ENCODE assay signal across 8 mouse cellular contexts in the genomic region with DNA sequence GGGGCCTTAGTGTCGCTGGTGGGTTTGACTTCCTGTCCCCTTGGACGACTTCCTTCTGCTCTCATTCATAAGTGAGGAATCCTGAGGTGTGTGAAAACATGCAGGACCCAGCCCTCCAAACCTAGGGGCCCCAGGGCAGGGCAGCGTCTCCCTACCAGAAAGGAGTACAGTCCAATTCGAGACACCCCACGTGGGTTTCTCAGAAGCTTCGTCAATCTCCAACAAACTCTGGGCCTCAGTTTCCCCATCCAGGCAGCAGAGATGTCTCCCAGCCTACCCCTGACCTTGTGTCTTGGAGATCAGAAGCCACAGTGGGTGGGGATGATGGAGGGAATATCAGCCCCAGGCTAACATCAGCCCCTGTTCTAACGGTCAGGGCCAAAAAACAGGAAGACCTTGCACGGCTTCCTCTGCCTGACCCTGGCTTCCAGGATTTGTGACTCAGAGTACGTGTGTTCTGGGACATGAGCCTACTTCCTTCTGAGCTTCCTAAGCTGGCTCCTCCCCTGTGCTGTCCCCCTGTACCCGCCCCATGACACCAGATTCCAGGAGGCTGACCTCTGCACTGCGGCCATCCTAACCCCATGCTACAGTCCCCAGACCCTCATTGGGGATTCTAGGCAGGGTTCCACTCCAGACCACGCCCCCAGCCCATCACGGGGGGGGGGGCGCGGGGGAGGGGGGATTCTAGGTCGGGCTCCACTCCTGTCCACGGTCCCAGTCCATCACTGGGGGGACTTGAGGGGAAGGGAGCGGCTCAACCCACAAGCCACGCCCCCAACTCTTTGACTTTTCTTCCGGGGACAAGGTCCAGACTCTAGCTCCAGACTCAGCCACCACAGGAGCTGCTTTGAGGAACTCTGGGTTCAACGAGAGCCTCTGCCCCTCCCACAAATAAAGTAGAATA. TPM values are rescaled to one million over a fixed set of nuclear protein-coding genes. Genes with fewer than 3 reads are reported as not detected.
DNase-seq lines count a peak whose midpoint lies in the region; ATAC-seq lines count a peak whose summit lies in the region.

No protein-coding gene starts in this region.

- WGBS in forebrain, embryonic 14.5 days, result 26% methylated on average over 17 of the region's 21 CpGs
- 24% methylated on average over 18 of the region's 21 CpGs for WGBS in hindbrain, embryonic 13.5 days
- WGBS in limb, embryonic 15.5 days, result 18% methylated on average over 19 of the region's 21 CpGs
- WGBS in midbrain, embryonic 16.5 days, result 17% methylated on average over 20 of the region's 21 CpGs

- no peak overlapping the region for H3K4me3 ChIP-seq in forebrain, embryonic 14.5 days (ENCODE audit: low read depth, low read length)
- H3K4me3 ChIP-seq in hindbrain, embryonic 13.5 days, result peak overlapping the region; percentile 16; the same call in 1 of the 2 replicates
- H3K4me3 ChIP-seq in limb, embryonic 15.5 days, result peak overlapping the region; percentile 30
- H3K4me3 ChIP-seq in midbrain, embryonic 16.5 days (ENCODE audit: low read depth, low read length), result no peak overlapping the region

- no peaks in the 10 kb centered on the region for H3K9me3 ChIP-seq in forebrain, embryonic 14.5 days (replicated peaks; ENCODE audit: control insufficient read depth, low read length)
- no peaks in the 10 kb centered on the region for H3K9me3 ChIP-seq in hindbrain, embryonic 13.5 days
- H3K9me3 ChIP-seq in limb, embryonic 15.5 days, result no peaks in the 10 kb centered on the region
- H3K9me3 ChIP-seq in midbrain, embryonic 16.5 days (replicated peaks; ENCODE audit: control insufficient read depth, low read length, poor library complexity, severe bottlenecking), result no peaks in the 10 kb centered on the region

- peaks cover 11% of the 10 kb centered on the region; the same call in 1 of the 2 replicates for H3K4me1 ChIP-seq in forebrain, embryonic 14.5 days (ENCODE audit: control insufficient read depth, insufficient read depth, low read length)
- peaks cover 51% of the 10 kb centered on the region for H3K4me1 ChIP-seq in hindbrain, embryonic 13.5 days (replicated peaks)
- peaks cover 24% of the 10 kb centered on the region for H3K4me1 ChIP-seq in limb, embryonic 15.5 days
- H3K4me1 ChIP-seq in midbrain, embryonic 16.5 days (ENCODE audit: control insufficient read depth, insufficient read depth, low read length), result peaks cover 20% of the 10 kb centered on the region

- H3K27ac ChIP-seq in forebrain, embryonic 14.5 days (ENCODE audit: low read depth, low read length), result no peak overlapping the region
- H3K27ac ChIP-seq in hindbrain, embryonic 13.5 days, result peak overlapping the region; percentile 58
- H3K27ac ChIP-seq in limb, embryonic 15.5 days, result peak overlapping the region; percentile 23; the same call in 1 of the 2 replicates
- no peak overlapping the region; the same call in 1 of the 2 replicates for H3K27ac ChIP-seq in midbrain, embryonic 16.5 days (ENCODE audit: low read length)

- H3K36me3 ChIP-seq in forebrain, embryonic 14.5 days (ENCODE audit: control insufficient read depth, insufficient read depth, low read length), result peaks cover 10% of the 10 kb centered on the region
- H3K36me3 ChIP-seq in hindbrain, embryonic 13.5 days, result peaks cover 30% of the 10 kb centered on the region
- H3K36me3 ChIP-seq in limb, embryonic 15.5 days, result no peaks in the 10 kb centered on the region
- peaks cover 15% of the 10 kb centered on the region for H3K36me3 ChIP-seq in midbrain, embryonic 16.5 days (ENCODE audit: control insufficient read depth, insufficient read depth, low read length)

- H3K27me3 ChIP-seq in forebrain, embryonic 14.5 days (replicated peaks; ENCODE audit: control insufficient read depth, insufficient read depth, low read length), result 0 out of 2 replicates have a peak, but pooled peaks cover 3% of the 10 kb centered on the region
- peaks cover 32% of the 10 kb centered on the region for H3K27me3 ChIP-seq in hindbrain, embryonic 13.5 days
- peaks cover 27% of the 10 kb centered on the region for H3K27me3 ChIP-seq in limb, embryonic 15.5 days
- no peaks in the 10 kb centered on the region for H3K27me3 ChIP-seq in midbrain, embryonic 16.5 days (ENCODE audit: control insufficient read depth, insufficient read depth, low read depth, low read length)

- peak; percentile 33 to 65 for DNase-seq in urinary bladder, postnatal 36 days (ENCODE audit: low spot score in 2 of 2)
- DNase-seq in urinary bladder, postnatal 4 days (ENCODE audit: low spot score in 2 of 2), result no peak
- DNase-seq in forebrain, embryonic 14.5 days (ENCODE audit: low spot score), result no peak
- DNase-seq in ovary, postnatal 10 days (ENCODE audit: low spot score), result no peak
- no peak for DNase-seq in right cerebral cortex, adult 18-20 months

- ATAC-seq in forebrain, embryonic 14.5 days, result no peak
- ATAC-seq in hindbrain, embryonic 13.5 days (ENCODE audit: low FRiP score), result peak; percentile 18; the same call in 1 of the 2 replicates
- ATAC-seq in limb, embryonic 15.5 days (ENCODE audit: insufficient number of reproducible peaks, low FRiP score, low TSS enrichment, low read depth), result peak; percentile 45; the same call in 1 of the 2 replicates
- ATAC-seq in midbrain, embryonic 16.5 days, result no peak

- 0 out of 2 replicates have a peak overlapping the region, but pooled peaks have one; percentile 13 for H3K9ac ChIP-seq in forebrain, embryonic 14.5 days (ENCODE audit: low read length)
- H3K9ac ChIP-seq in hindbrain, embryonic 13.5 days, result peak overlapping the region; percentile 46; the same call in 1 of the 2 replicates
- no peak overlapping the region for H3K9ac ChIP-seq in limb, embryonic 15.5 days
- H3K9ac ChIP-seq in midbrain, embryonic 16.5 days (ENCODE audit: low read depth, low read length), result no peak overlapping the region

- peak overlapping the region; percentile 38 for H3K4me2 ChIP-seq in forebrain, embryonic 14.5 days (ENCODE audit: low read length)
- H3K4me2 ChIP-seq in hindbrain, embryonic 13.5 days, result peak overlapping the region; percentile 44
- peak overlapping the region; percentile 56 for H3K4me2 ChIP-seq in limb, embryonic 15.5 days
- peak overlapping the region; percentile 22; the same call in 1 of the 2 replicates for H3K4me2 ChIP-seq in midbrain, embryonic 16.5 days (ENCODE audit: low read length)

RNA-seq across cellular contexts. Expression of a gene that starts 6.4 kb away (rescaled TPM):
- polyA plus RNA-seq in forebrain, embryonic 14.5 days (2014; fragmentation: Nextera tagmentation; extraction: Ambion mirVana), result 9.4 and 12.1 TPM in 2 replicates
- 10.5 and 11.7 TPM in 2 replicates for polyA plus RNA-seq in hindbrain, embryonic 13.5 days (2015; fragmentation: Nextera tagmentation; extraction: Ambion mirVana)
- 2.3 and 3.3 TPM in 2 replicates for polyA plus RNA-seq in limb, embryonic 15.5 days (2015; fragmentation: Nextera tagmentation; extraction: Ambion mirVana)
- polyA plus RNA-seq in midbrain, embryonic 16.5 days (2015; fragmentation: Nextera tagmentation; extraction: Ambion mirVana), result 13.2 and 14.4 TPM in 2 replicates

RNA-seq across cellular contexts. Expression of a gene that starts 11.9 kb away (rescaled TPM):
- not detected in 2 replicates for polyA plus RNA-seq in forebrain, embryonic 14.5 days (2014; fragmentation: Nextera tagmentation; extraction: Ambion mirVana)
- polyA plus RNA-seq in hindbrain, embryonic 13.5 days (2015; fragmentation: Nextera tagmentation; extraction: Ambion mirVana), result not detected in 2 replicates
- 0.55 and 1.7 TPM in 2 replicates for polyA plus RNA-seq in limb, embryonic 15.5 days (2015; fragmentation: Nextera tagmentation; extraction: Ambion mirVana)
- polyA plus RNA-seq in midbrain, embryonic 16.5 days (2015; fragmentation: Nextera tagmentation; extraction: Ambion mirVana), result 0.25 and 0.30 TPM in 2 replicates

RNA-seq across cellular contexts. Expression of a gene that starts 16.3 kb away (rescaled TPM):
- 0.42 and 0.67 TPM in 2 replicates for polyA plus RNA-seq in forebrain, embryonic 14.5 days (2014; fragmentation: Nextera tagmentation; extraction: Ambion mirVana)
- polyA plus RNA-seq in hindbrain, embryonic 13.5 days (2015; fragmentation: Nextera tagmentation; extraction: Ambion mirVana), result 0.83 and 1.0 TPM in 2 replicates
- 0.12 and 0.60 TPM in 2 replicates for polyA plus RNA-seq in limb, embryonic 15.5 days (2015; fragmentation: Nextera tagmentation; extraction: Ambion mirVana)
- polyA plus RNA-seq in midbrain, embryonic 16.5 days (2015; fragmentation: Nextera tagmentation; extraction: Ambion mirVana), result 1.2 and 2.8 TPM in 2 replicates

RNA-seq across cellular contexts. Expression of a gene that starts 24.1 kb away (rescaled TPM):
- 0.04 and 0.07 TPM in 2 replicates for polyA plus RNA-seq in forebrain, embryonic 14.5 days (2014; fragmentation: Nextera tagmentation; extraction: Ambion mirVana)
- 0.10 TPM in 2 replicates for polyA plus RNA-seq in hindbrain, embryonic 13.5 days (2015; fragmentation: Nextera tagmentation; extraction: Ambion mirVana)
- polyA plus RNA-seq in limb, embryonic 15.5 days (2015; fragmentation: Nextera tagmentation; extraction: Ambion mirVana), result 0.03 and 0.11 TPM in 2 replicates
- polyA plus RNA-seq in midbrain, embryonic 16.5 days (2015; fragmentation: Nextera tagmentation; extraction: Ambion mirVana), result 0.05 and 0.15 TPM in 2 replicates

RNA-seq across cellular contexts. Expression of a gene that starts 28.6 kb away (rescaled TPM):
- polyA plus RNA-seq in forebrain, embryonic 14.5 days (2014; fragmentation: Nextera tagmentation; extraction: Ambion mirVana), result 9.7 and 10.9 TPM in 2 replicates
- polyA plus RNA-seq in hindbrain, embryonic 13.5 days (2015; fragmentation: Nextera tagmentation; extraction: Ambion mirVana), result 7.9 and 9.2 TPM in 2 replicates
- 11.3 and 13.1 TPM in 2 replicates for polyA plus RNA-seq in limb, embryonic 15.5 days (2015; fragmentation: Nextera tagmentation; extraction: Ambion mirVana)
- 10.5 and 10.8 TPM in 2 replicates for polyA plus RNA-seq in midbrain, embryonic 16.5 days (2015; fragmentation: Nextera tagmentation; extraction: Ambion mirVana)

Comparison
In these comparisons a context has a peak if more than half of its experiments do, and no peak if none do; other contexts are left out.
1. DNase-seq: peak in urinary bladder, postnatal 36 days (2 of 2); none in urinary bladder, postnatal 4 days (0 of 2), forebrain, embryonic 14.5 days (single experiment), ovary, postnatal 10 days (single experiment) and right cerebral cortex, adult 18-20 months (single experiment).
2. ATAC-seq: peak in hindbrain, embryonic 13.5 days (single experiment) and limb, embryonic 15.5 days (single experiment); none in forebrain, embryonic 14.5 days (single experiment) and midbrain, embryonic 16.5 days (single experiment).
3. H3K27ac ChIP-seq: peak in hindbrain, embryonic 13.5 days (single experiment) and limb, embryonic 15.5 days (single experiment); none in forebrain, embryonic 14.5 days (single experiment) and midbrain, embryonic 16.5 days (single experiment).
4. H3K4me3 ChIP-seq: peak in hindbrain, embryonic 13.5 days (single experiment) and limb, embryonic 15.5 days (single experiment); none in forebrain, embryonic 14.5 days (single experiment) and midbrain, embryonic 16.5 days (single experiment).
5. H3K9ac ChIP-seq: peak in forebrain, embryonic 14.5 days (single experiment) and hindbrain, embryonic 13.5 days (single experiment); none in limb, embryonic 15.5 days (single experiment) and midbrain, embryonic 16.5 days (single experiment).
6. Peak in every context shown above with its lines, with median percentiles within 50 percentile points of each other: H3K4me2 ChIP-seq.